Mouse (Mus musculus): ENCODE measurements around the gene Atp6v1fnb.

Gene Atp6v1fnb

GRCm38 (mm10) chr6:29471137-29471536 is at the start of gene Atp6v1fnb:
TSS of gene Atp6v1fnb (plus strand) at chr6:29471437.
- no peak for DNase-seq

GRCm38 (mm10) chr6:29425118-29425517 is 46.1 kb upstream of the Atp6v1fnb start:
- DNase-seq, result no peak

- no peak for DNase-seq
These were observed 44.9 kb upstream of the Atp6v1fnb start for GRCm38 (mm10) chr6:29426331-29426730.

- no peak for DNase-seq
These were observed 43.1 kb upstream of the Atp6v1fnb start for GRCm38 (mm10) chr6:29428171-29428570.

GRCm38 (mm10) chr6:29430681-29431420 is 40.4 kb upstream of the Atp6v1fnb start:
- no peak for DNase-seq

GRCm38 (mm10) chr6:29431473-29431872 is 39.8 kb upstream of the Atp6v1fnb start:
- no peak for DNase-seq

- no peak for DNase-seq
These were observed 39.1 kb upstream of the Atp6v1fnb start for GRCm38 (mm10) chr6:29432156-29432555.

DNA sequence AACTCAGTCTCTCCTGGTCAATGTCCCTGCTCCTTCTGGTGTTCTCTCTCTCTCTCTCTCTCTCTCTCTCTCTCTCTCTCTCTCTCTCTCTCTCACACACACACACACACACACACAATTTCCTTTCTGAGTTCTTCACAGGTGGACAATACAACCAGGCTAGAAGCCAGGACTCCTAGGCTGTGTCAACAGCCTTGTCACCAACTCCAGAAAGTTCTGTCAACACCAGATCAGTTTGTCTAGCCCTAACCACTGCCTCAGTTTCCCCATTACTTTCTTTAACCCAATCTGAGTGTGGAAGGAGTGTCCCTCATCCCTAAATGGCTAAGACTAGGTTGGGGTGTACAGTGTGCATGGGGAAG is 38.6 kb upstream of the Atp6v1fnb start:
- DNase-seq, result no peak

GRCm38 (mm10) chr6:29433038-29433803 is 38.0 kb upstream of the Atp6v1fnb start, which contains the start of gene Flnc:
TSS of gene Flnc (plus strand) at chr6:29433256.
- no peak for DNase-seq

DNA sequence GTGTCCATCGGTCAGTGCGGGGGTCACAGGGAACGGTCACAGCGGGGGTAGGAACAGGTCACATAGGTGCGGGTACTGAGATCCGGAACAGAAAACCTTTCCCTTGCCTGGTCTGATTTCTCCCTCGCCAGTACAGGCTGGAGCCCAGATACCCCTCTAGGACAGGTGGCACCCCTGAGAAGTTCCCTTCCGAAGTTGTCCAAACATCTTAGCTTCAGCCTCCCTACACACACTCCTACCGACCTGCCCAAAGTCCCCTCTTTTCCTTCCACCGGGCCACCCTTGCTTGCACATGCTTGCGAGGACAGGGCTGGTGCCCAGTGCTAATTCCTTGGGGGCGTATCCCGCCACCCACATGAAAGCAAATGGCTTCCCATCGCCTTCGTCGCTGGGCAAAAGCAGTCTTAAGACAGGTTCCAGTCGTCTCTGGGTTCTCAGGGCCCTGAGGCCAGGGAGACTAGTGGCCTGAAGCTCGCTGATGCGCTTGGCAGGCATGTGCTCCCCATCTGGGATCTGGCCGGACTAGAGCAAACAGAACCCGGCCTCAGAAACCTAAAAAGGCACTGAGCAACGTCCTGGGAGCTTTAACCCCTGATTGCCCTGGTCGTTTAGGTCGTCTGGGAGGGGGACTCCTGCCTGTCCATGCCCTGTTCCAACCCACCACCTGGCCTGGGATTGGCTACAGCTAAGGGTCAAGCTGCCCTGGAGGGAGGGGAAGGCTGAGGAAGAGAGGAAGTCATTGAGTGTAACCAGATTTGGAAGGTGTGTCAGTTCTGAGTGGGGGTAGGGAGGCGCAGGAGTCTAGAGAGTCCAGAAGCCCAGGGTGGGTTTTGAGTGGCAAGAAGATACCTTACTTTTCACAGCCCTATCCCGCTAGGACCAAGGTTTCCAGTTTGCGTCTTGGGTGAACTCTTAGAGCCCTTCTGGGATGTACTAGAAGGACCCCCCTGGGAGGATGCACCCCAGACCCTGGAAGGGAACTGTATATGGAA is 37.1 kb upstream of the Atp6v1fnb start:
- no peak for DNase-seq

DNA sequence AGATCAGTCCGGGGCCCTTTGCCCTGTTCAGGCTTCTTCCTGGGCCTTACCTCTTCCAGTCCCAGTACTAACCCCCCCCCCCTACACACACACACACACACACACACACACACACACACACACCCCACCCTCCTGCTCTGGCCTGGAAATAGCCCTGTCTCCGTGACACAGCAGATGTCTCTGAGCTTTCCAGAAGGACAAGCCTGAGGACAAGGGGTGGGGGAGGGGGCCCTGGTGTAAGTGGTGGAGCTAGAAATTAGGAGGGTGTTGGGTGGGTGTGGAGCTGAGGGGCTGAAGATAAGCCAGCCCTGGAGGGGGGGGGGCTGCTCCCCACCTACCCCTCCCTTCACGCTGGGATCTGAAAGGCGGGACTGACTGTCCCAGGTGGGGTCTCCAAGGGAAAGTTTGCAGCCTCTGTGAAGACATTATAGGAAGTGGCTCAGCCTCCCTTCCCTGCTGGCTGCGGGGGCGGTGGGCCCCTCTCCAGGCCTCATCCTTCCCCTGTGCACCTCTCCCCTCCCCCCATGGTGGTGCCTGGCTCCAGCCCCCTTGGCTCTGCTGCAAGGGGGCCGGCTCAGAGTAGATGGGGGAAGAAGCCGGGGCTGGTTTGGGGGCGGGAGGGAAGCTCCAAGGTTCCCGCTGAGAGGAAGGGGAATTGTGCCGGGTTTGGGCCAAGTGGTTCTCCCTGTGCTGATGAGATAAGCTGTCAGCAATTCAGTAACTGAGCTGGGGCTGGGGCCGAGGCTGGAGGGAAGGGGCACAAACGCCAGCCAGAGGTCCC is 36.1 kb upstream of the Atp6v1fnb start:
- DNase-seq, result no peak

DNA sequence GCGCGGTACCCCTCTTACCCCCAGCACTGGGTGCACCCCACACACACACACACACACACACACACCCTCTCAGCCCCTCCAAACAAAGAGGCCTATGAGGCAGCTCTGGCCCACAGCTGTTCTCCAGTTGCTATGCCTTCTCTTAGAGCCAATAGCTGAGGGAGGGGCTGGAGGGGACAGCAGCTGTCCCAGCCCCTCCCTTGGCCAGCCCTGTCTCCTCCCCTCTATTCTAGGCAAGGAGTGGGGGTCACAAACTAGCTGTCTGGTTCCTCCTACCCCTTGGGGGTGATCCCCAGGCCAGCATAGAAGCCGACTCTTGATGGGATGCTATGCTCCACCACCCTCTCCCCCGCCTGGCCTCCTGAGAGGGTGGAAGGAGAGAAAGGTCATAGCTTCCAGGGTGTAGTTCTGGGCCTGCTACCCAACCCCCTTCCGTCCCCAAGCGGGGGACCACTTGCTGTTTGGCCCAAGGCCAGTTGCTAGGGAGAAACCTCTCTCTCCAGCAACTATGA is 35.2 kb upstream of the Atp6v1fnb start:
- no peak for DNase-seq

- DNase-seq, result no peak
These were observed 34.7 kb upstream of the Atp6v1fnb start for GRCm38 (mm10) chr6:29436461-29436934.

GRCm38 (mm10) chr6:29439251-29439650 is 32.0 kb upstream of the Atp6v1fnb start:
- no peak for DNase-seq

- no peak for DNase-seq
These were observed 31.4 kb upstream of the Atp6v1fnb start for GRCm38 (mm10) chr6:29439789-29440188.

DNA sequence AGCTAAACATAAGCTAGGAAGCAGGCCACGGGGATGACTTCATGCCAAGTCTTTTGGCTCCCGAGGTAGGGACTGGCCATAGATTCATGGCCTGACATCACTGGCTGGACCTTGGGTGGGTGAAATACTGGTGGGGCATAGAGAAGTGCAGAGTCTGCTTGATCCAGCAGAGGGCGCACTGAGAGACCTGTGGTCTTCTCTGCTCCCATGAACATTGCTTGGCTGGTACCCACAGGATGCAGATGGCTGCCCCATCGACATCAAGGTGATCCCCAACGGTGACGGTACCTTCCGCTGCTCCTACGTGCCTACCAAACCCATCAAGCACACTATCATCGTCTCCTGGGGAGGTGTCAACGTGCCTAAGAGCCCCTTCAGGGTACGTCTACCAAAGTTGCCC is 26.5 kb upstream of the Atp6v1fnb start:
- DNase-seq, result no peak

- no peak for DNase-seq
These were observed 25.9 kb upstream of the Atp6v1fnb start for GRCm38 (mm10) chr6:29445354-29445753.

- no peak for DNase-seq
These were observed 21.4 kb upstream of the Atp6v1fnb start for GRCm38 (mm10) chr6:29449858-29450257.

- no peak for DNase-seq
These were observed 20.6 kb upstream of the Atp6v1fnb start for GRCm38 (mm10) chr6:29450667-29451066.

GRCm38 (mm10) chr6:29461502-29461901 is 9.7 kb upstream of the Atp6v1fnb start:
- DNase-seq, result no peak

GRCm38 (mm10) chr6:29463388-29463787 is 7.8 kb upstream of the Atp6v1fnb start:
- no peak for DNase-seq

All from right cerebral cortex, postnatal 25 days (tissue).